Comparison of ENCODE assay signal across 9 mouse cellular contexts in genomic region chr10:64087521-64087920, GRCm38 (mm10). TPM values are rescaled to one million over a fixed set of nuclear protein-coding genes. Genes with fewer than 3 reads are reported as not detected.
DNase-seq lines count a peak whose midpoint lies in the region; ATAC-seq and TF ChIP-seq lines count a peak whose summit lies in the region.
"Had no signal": no experiment of that assay in that cellular context is flagged by ENCODE, and none has a peak within 500 bp of the region (broad histone marks: within the 10 kb centered on the region; RNA-seq: fewer than 3 reads in every experiment).

No protein-coding gene starts in this region.

- H3K4me2 ChIP-seq in heart, embryonic 11.5 days, result peak overlapping the region; percentile 75
- H3K4me2 ChIP-seq in forebrain, embryonic 13.5 days, result peak overlapping the region; percentile 89
- H3K4me2 ChIP-seq in liver, embryonic 13.5 days, result peak overlapping the region; percentile 32; the same call in 1 of the 2 replicates

- H3K9ac ChIP-seq in heart, embryonic 11.5 days (ENCODE audit: low read depth, low read length), result no peak overlapping the region
- H3K9ac ChIP-seq in heart, adult 2 months (ENCODE audit: low read depth, low read length), result no peak overlapping the region
- H3K9ac ChIP-seq in forebrain, embryonic 13.5 days, result peak overlapping the region; percentile 62
- no peak overlapping the region for H3K9ac ChIP-seq in liver, embryonic 13.5 days

- no peak overlapping the region for H3K27ac ChIP-seq in heart, embryonic 11.5 days (ENCODE audit: low read depth, low read length)
- no peak overlapping the region for H3K27ac ChIP-seq in heart, adult 2 months
- no peak overlapping the region for H3K27ac ChIP-seq in forebrain, embryonic 13.5 days
- H3K27ac ChIP-seq in liver, embryonic 13.5 days, result no peak overlapping the region

- H3K79me2 ChIP-seq in heart, adult 2 months (replicated peaks; ENCODE audit: control insufficient read depth, insufficient read depth, low read length), result no peaks in the 10 kb centered on the region

- H3K4me3 ChIP-seq in heart, embryonic 11.5 days (ENCODE audit: low read depth, low read length), result peak overlapping the region; percentile 40
- H3K4me3 ChIP-seq in heart, adult 2 months, result no peak overlapping the region; the same call in 1 of the 2 replicates
- H3K4me3 ChIP-seq in forebrain, embryonic 13.5 days, result peak overlapping the region; percentile 49
- H3K4me3 ChIP-seq in liver, embryonic 13.5 days (replicated peaks), result 0 out of 2 replicates have a peak overlapping the region, but pooled peaks have one; percentile 8

- H3K4me1 ChIP-seq in heart, embryonic 11.5 days (ENCODE audit: control insufficient read depth, insufficient read depth, low read length), result no peaks in the 10 kb centered on the region
- H3K4me1 ChIP-seq in heart, adult 2 months (ENCODE audit: control insufficient read depth, insufficient read depth, low read length), result no peaks in the 10 kb centered on the region
- peaks cover 45% of the 10 kb centered on the region for H3K4me1 ChIP-seq in forebrain, embryonic 13.5 days
- H3K4me1 ChIP-seq in liver, embryonic 13.5 days (replicated peaks), result no peaks in the 10 kb centered on the region

- H3K9me3 ChIP-seq in heart, embryonic 11.5 days (replicated peaks; ENCODE audit: control insufficient read depth, low read length), result no peaks in the 10 kb centered on the region
- no peaks in the 10 kb centered on the region for H3K9me3 ChIP-seq in forebrain, embryonic 13.5 days (replicated peaks)
- H3K9me3 ChIP-seq in liver, embryonic 13.5 days (replicated peaks), result no peaks in the 10 kb centered on the region

- no peak for TF ChIP-seq EP300 in heart, adult 2 months (IDR thresholded peaks at IDR 0.05; ENCODE audit: insufficient read depth, low read depth, low read length)

- intact Hi-C loops in heart, adult 2 months (cut with DNase I), result loop anchor here (5.0 kb wide), 1 partner anchor 505 kb away; no protein-coding TSS in a partner anchor

- peaks cover 10% of the 10 kb centered on the region for H3K27me3 ChIP-seq in heart, embryonic 11.5 days (ENCODE audit: control insufficient read depth, insufficient read depth, low read length)
- no peaks in the 10 kb centered on the region; the same call in 1 of the 2 replicates for H3K27me3 ChIP-seq in heart, adult 2 months (ENCODE audit: control insufficient read depth, insufficient read depth, low read length)
- H3K27me3 ChIP-seq in forebrain, embryonic 13.5 days, result peaks cover 16% of the 10 kb centered on the region
- peaks cover 22% of the 10 kb centered on the region for H3K27me3 ChIP-seq in liver, embryonic 13.5 days

- TF ChIP-seq CTCF in heart, adult 2 months (IDR thresholded peaks at IDR 0.05), result no peak
- no peak for TF ChIP-seq CTCF in brain, embryonic 14.5 days (IDR thresholded peaks at IDR 0.05; ENCODE audit: borderline replicate concordance, extremely low read depth, insufficient read depth, insufficient read length)

- 1% methylated on average over 12 of the region's 12 CpGs for WGBS in heart, embryonic 11.5 days (ENCODE audit: insufficient replicate concordance)
- WGBS in heart, adult 2 months, result 4% methylated on average over 12 of the region's 12 CpGs
- 1% methylated on average over 12 of the region's 12 CpGs for WGBS in forebrain, embryonic 13.5 days
- WGBS in liver, embryonic 13.5 days (ENCODE audit: insufficient replicate concordance), result 4% methylated on average over 12 of the region's 12 CpGs

- no peaks in the 10 kb centered on the region for H3K36me3 ChIP-seq in heart, embryonic 11.5 days (ENCODE audit: control insufficient read depth, insufficient read depth, low read length)
- no peaks in the 10 kb centered on the region for H3K36me3 ChIP-seq in heart, adult 2 months (ENCODE audit: control insufficient read depth, insufficient read depth, low read length)
- H3K36me3 ChIP-seq in forebrain, embryonic 13.5 days (ENCODE audit: poor library complexity, severe bottlenecking), result no peaks in the 10 kb centered on the region
- no peaks in the 10 kb centered on the region for H3K36me3 ChIP-seq in liver, embryonic 13.5 days

- ATAC-seq in heart, embryonic 11.5 days (replicated peaks; ENCODE audit: insufficient number of reproducible peaks, low FRiP score, low TSS enrichment), result no peak
- ATAC-seq in forebrain, embryonic 13.5 days, result peak; percentile 23; the same call in 1 of the 2 replicates
- ATAC-seq in liver, embryonic 13.5 days (ENCODE audit: low read depth), result no peak
- ATAC-seq in frontal cortex, adult (ENCODE audit: low TSS enrichment), result no peak

- DNase-seq in heart, adult 2 months, result no peak
- peak; percentile 62 for DNase-seq in brain, embryonic 14.5 days (ENCODE audit: low read depth)
- no peak for DNase-seq in liver, embryonic 13.5 days
- no peak for DNase-seq in frontal cortex, postnatal 25 days (ENCODE audit: low spot score in 2 of 2)
- DNase-seq in frontal cortex, postnatal 14 days (ENCODE audit: low spot score in 2 of 2), result no peak
- DNase-seq: kidney, adult 18-20 months had no signal

- no peak for TF ChIP-seq POLR2A in heart, adult 2 months (IDR thresholded peaks at IDR 0.05; ENCODE audit: insufficient read depth, low read depth, low read length)
- TF ChIP-seq POLR2A in brain, embryonic 14.5 days (IDR thresholded peaks at IDR 0.05; ENCODE audit: borderline replicate concordance, extremely low read depth, insufficient read depth, insufficient read length, poor library complexity, severe bottlenecking), result no peak

RNA-seq across cellular contexts. Expression of gene Lrrtm3, which starts 2.6 kb away (rescaled TPM):
- 0.83 and 0.86 TPM in 2 replicates for polyA plus RNA-seq in heart, embryonic 11.5 days (2014; fragmentation: Nextera tagmentation; extraction: Ambion mirVana)
- total RNA-seq in heart, adult 2 months (2021), result under 1 TPM; 0.08 to 0.14 TPM
- polyA plus RNA-seq in heart, adult 2 months (2012; rRNA removed), result 0.15 and 0.43 TPM in 2 replicates
- polyA plus RNA-seq in brain, embryonic 14.5 days (2012; rRNA removed), result 8.5 and 15.3 TPM in 2 replicates
- 8.1 and 11.7 TPM in 2 replicates for polyA plus RNA-seq in forebrain, embryonic 13.5 days (2015; fragmentation: Nextera tagmentation; extraction: Ambion mirVana)
- polyA plus RNA-seq in liver, embryonic 13.5 days (2015; fragmentation: Nextera tagmentation; extraction: Ambion mirVana), result 0.05 and 0.10 TPM in 2 replicates

Comparison
In these comparisons a context has a peak if more than half of its experiments do, and no peak if none do; other contexts are left out.
1. H3K4me2 ChIP-seq: peak in every context shown above with its lines; median percentile 89 in forebrain, embryonic 13.5 days; 75 in heart, embryonic 11.5 days; 32 in liver, embryonic 13.5 days.